Mouse (Mus musculus) right cerebral cortex, postnatal 10 days (tissue): Measurements from ENCODE around the gene Zfand2b.

Experiments
- DNase-seq, 2 experiments: peaks; one replicate each; pipeline ENCODE4 v3.0.0; 2021; ENCODE audit warnings: low spot score in 2 of 2

The Zfand2b gene

DNA sequence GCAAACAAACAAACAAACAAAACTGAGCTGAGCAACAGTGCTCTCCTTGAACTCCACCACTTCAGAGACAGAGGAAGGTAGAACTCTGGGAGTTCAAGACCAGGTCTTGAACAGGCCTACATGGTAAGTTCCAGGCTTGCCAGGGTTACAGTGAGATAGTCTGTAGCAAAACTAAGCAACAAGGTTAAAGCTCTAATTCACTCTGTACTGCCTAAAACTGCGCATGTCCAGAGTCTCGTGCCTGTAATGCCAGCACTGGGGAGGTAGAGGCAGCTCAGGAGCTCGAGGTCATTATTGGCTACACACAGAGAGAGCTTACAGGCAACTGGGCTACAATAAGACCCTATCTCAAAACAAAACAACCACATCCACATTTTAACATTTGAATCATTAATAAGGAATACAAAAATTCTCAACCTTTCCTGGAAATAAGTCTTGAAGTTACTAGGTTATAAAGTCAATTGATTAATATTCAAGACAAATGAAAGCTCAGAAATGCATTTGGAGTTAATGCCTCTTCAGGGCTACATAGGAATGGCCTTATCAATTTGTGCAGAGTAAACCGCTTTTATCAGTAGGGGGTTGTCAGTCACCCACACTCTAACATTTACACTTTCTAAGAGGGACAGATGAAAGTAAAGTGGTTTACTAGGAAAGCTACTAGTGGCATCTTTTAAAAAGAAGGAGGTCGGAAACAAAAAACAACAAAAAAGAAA is 8.7 kb upstream of the Zfand2b start:
- no peak for DNase-seq

DNA sequence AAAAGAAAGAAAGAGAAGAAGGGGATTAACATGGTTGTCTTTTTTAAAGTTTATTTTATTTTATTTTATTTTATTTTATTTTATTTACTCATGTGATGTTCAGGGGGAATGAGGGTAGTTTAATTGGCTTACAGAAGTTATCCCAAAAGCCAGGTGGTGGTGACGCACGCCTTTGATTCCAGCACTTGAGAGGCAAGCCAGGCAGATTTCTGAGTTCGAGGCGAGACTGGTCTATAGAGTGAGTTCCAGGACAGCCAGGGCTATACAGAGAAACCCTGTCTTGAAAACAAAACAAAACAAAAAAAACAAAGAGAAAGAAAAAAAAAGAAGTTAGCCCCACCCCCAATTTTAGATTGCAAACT is 8.2 kb upstream of the Zfand2b start:
- DNase-seq, result no peak

DNA sequence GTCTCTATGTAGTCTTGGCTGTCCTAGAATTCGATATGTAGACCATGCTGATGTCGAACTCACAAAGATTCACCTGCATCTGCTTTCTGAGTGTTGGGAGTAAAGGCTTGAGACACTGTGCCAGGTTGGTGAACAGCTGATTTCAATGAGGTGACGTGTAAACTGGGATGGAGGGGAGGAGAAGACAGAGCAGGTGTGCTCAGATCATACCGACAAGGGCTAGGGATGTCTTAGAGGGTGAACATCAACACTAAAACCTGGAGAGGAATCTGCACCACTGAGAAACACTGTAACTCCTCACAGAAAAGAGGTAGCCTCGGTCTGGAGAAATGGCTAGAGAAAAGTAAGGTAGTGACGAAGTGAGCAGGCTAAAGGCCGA is 364 bp upstream of the Zfand2b start:
- peak in 1 of 2 experiments; percentile 27 for DNase-seq

DNA sequence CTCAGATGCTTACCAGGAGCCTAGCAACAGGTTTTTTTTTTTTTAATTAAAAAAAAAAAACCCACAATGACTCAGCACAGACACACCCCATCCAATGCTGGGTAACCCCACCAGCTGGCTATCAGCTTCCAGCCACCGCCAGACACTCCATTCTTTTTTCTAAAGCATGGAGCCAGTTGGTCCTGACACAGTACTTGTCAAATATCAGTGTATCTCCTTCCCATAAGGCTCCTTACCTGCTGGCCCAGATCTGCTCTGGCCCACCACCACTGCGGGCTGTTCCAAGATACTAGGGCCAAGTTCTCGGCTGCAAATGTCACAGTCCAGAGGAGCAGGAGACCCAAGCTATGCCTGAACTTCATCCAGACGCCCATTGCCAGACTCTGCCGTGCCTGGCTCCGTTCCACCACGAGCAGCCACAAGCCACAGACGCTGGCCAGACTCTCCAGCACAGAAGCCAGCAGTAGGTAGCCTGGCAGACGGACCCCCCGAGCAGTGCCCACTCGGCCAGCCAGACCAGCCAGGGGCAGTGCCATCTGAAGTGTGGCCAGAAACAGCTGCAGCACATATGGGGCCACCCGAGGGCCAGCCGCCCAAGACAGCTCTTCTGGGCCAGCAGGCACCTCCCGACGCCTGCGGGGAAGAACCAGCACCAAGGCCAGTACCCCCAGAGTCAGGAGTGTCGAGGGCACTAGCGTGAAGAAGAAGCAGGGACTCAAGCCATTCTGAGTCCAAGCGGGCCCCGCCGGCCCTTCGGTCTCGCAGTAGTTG is 11.1 kb downstream of the Zfand2b start:
- DNase-seq, result peak; percentile 80 to 83

DNA sequence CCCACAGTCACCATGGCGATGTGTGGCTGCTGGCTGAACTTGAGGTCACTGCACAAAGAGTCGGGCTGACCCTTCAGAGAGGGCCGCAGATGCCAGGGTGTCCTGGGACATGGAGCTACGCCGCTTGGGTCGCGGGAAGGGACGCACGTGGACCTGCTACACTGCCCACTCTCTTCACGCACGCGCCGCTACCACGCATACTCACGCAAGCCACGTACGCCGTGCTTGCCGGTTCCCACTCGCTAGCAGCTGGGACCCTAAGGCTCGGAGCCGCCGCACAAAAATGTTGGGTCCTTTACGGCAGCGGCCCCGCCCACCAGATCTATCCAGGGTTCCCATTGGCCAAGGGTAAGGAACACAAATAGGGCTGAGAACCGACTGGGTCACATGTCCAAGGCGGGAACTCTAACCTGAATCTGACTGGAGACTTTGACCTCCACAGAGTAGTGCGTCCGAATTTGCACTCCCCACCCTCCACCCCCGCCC is 11.7 kb downstream of the Zfand2b start, which contains the start of gene Abcb6:
Gene Abcb6, minus strand, starts transcription at position 288 of the 486 bp plus-strand sequence.
- peak; percentile 96 to 98 for DNase-seq

DNA sequence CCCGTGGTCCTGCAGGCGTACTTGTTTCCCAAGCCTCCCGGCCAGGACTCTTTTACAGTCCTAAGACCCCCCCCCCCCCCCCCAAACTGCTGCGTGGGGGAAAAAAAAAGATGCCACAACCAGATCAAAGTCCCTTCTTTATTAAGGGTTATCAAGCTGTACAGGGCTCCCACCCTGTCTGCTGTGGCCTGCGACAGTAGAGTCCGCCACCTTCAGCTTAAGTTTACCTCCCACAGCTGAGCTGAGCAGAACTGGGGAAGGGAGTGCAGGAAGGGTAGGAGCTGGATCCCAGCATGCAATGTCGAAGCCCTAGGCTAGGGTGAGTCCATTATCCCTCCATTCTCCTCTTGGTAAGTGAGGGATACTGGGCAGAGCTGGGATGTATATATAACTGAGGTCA is 12.3 kb downstream of the Zfand2b start:
- DNase-seq, result no peak

DNA sequence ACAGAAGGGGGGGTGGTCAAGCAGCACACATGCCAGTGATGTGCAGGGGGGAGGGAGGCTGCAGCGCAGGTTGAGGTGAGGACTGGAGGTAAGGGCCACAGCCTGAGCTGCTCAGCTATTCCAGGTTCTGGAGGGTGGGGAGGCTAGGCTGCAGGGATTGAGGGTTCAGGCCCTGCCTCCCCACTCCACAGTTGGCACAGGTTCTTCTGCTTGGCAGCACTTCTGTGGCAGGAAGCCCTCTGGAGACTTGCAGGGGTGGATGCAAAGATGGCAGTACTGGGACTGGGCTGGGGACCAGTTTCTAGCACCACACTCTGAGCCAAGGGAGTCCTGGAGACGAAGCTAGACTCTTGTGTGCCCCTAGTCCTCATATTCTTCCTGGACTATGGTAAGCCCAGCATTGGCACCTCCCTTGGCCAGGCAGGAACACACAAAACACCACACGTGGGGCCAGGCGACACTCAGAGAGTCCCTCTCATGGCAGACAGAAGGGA is 13.0 kb downstream of the Zfand2b start:
- no peak for DNase-seq

DNA sequence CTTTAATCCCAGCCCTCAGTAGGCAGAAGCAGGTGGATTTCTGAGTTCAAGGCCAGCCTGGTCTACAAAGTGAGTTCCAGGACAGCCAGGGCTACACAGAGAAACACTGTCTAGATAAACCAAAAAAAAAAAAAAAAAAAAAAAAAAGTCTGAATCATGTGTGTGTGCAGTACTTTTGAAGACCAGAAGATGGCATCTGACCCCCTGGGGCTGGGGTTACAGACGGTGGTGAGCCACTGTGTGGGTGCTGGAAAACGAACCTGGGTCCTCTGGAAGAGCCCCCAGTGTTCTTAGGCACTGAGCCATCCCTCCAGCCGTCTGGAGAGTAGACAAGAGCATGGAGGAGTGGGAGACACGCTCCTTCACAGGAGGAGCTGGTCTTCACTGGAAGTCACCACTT is 13.7 kb downstream of the Zfand2b start:
- DNase-seq, result no peak

DNA sequence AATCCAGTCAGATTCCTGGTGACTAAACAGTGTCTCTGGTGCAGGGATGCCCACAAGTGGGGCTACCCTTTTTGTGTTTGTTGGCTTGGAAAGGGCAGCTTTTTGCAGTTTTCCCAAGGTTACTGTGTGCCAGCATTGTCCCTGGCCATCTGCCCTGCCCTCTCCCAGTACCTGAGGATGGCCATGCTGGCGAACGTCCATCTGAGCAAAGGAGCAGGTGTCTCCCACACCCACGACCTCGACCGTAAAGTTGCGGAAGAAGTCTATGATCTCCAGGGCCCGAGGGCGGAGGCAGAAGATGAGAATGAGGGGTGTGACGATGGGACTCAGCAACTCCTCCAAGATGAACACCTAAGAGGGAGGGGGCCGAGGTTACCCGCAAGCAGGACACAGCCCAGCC is 17.0 kb downstream of the Zfand2b start:
- DNase-seq, result no peak

DNA sequence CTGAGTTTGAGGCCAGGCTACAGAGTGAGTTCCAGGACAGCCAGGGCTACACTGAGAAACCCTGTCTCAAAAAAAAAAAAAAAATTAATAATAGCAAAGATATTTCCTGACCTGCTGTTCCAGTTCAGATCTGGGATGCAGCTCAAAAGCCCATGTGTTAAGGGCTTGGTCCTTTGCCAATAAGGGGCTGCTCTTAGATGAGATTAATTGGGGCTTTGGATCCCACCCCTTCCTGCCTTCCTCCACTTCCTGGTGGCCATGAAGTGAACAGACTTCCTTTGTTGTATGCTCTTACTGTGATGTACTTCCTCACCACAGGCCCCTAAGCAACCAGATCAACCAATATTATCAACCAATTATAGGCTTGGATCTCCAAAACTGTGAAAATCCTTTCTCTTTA is 18.7 kb downstream of the Zfand2b start:
- DNase-seq, result no peak

DNA sequence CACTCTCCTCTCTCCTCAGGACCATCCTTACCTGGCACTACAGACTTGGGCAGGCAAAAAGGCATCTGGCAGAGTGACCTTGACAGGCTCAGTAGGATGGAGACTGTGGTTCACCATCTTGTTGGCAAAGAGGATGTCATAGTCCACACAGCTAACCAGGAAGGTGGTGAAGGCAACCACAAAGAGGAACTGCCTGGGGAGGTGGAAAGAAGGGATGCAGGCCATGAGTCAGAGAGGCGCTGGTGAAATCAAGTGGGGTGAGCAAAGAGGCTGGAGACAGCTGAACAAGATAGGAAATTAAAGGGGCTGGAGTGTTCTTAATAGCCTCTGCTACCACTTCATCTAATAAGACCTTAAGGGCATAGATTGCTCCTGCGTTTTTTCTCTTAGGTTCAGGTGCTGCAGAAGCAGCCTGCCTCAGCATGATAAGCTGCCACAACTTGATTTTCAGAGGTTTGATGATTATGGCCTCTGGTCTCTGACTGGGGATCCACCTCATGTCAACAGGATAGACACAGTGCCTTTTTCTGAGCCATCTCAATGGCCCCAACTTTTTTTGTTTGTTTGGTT is 19.6 kb downstream of the Zfand2b start:
- DNase-seq, result no peak

DNA sequence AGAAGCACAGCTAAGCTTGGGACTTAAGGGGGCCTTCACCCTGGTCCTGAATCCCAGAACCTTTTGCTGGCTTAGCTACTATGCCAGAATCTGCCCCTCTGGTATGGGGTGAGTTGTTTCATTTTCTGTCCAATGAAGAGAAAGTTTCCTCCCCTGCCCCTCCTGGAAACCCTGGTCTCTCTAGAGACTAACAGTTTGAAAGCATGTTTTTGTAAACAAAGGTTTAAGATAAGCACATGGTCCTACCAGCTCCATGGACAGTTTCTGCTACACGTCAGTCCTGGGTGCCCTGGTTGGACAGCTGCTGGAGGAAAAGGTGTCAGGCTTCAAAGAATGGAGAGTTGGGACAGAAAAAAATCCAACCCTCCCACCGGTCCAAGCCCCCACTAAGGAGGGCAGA is 22.1 kb downstream of the Zfand2b start:
- DNase-seq, result no peak

DNA sequence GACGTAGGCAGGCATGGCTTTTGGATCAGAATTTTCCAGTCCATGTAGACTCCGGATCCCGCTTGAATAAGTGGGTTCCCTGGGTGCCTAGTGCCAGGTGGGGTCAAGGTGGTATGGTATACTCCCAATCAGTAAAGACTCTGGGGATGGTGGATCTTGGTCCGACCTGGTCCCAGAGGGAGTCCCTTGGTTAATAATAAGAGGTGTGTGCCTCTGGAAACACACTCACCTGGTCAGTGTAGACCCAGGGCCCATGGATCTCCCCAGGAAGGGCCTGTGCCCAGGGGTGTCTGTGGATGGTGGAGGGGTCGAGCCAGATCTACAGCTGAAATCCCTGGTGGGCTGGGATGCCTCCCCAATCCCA is 22.8 kb downstream of the Zfand2b start:
- DNase-seq, result no peak

DNA sequence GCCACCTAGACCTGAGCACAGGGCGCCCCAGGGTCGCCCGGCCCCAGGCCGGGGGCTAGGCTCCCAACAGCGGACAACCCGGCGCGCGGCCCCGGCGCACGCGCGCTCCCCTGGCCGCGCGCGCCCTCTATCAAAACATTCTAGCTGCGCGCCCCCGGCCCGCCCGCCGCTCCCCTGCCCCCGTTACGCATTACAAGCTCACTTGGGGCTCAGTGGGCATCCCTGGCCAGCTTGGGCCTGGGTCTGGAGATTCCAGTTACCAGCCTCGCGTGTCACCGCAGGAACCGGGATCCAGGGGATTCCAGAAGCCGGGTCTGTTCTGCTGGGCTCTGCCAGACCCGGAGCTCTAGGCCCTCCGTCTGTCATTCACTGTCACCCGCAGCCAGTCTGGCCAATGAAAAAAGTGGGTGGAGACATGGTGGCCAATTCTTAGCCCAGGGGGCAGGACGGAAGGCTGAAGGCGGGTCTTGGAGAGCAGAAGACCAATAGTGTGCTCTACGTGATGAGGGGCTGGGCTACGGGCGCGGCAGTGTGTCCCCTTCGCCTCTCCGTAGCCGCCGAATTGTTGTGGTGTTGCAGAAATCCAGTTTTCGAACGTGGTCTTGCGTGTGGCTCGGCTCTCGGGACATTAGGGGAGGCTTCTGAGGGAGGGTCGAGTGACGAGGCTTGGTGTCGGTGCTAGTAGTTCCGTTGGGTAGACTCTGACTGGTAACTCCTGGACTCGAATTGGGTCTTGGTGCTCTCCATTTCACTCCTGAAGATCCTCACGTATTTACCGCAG is 23.4 kb downstream of the Zfand2b start, which contains the start of the genes Ankzf1 and Atg9a:
Gene Ankzf1, plus strand, starts transcription at position 530 of the 781 bp plus-strand sequence.
Gene Atg9a, minus strand, starts transcription at position 575 of the 781 bp plus-strand sequence.
- peak; percentile 97 to 99 for DNase-seq

DNA sequence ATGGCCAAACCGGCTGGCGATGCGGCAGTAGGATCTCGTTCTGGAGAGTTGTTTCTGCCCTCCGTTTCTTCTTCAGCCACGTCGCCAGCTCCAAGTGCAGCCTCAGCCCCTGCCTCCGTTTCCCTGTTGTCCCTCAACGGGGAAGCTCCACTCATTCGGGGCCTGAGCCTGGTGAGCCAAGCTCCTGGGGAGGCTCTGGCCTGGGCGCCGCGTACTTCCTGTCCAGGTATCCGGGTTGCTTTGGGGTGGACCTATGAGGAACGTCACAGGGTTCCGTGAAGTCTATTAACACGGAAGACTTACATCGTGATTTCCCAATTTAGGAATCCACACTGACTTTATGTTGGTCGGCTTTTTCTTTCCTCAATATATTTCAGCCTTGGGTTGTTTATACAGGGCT is 24.0 kb downstream of the Zfand2b start:
- DNase-seq, result no peak

DNA sequence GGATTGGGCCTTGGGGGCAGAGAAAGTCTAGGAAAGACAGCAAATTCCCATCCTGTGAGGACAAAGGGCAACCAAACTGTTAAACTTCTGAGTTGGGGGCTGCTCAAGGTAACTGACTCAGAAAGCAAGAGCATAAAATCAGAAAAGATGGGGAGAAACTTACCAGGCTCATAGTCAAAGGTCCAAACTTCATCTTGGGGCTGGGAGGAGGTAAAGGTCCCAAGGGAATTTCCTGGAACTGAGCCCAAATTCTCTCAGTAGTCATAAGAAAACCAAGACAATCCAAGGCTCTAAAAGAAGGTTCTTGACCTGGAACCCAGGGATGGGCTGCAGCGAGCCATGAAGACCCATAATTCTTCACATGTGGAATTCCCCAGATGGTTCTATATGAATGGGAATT is 32.8 kb downstream of the Zfand2b start:
- DNase-seq, result no peak

DNA sequence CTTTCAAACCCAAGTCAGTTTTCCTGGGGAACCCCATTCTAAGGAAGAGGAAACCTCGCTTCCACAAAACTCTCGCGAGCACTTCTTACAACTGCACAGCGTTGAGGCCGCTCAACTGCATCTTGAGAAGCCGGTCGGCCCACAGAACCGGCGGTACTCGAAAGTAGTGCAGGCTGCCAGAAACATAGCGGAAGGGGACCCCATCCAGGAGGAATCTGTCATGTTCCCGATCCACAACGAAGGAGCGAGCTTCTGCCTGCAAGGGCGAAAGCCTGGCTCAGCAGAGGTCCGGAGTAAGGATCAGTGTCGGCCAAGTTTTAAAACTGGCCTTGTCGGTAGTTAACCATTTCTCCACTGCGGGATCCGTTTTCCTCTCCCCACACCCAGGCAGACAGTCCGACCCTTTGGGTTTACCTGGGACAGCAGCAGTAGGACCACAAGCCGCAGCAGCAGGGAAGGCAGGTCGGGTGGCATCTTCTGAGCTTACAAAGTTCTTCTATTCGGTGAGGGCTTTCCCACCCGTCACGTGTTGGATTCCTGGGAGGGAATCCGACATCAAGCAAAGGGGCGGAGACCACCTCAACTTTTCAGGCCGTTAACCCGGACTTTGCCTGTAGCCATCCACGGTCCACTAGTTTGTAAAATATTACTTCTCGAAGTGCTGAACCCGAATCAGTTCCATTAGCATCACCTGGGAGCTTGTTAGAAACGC is 40.7 kb downstream of the Zfand2b start:
- peak in 1 of 2 experiments; percentile 52 for DNase-seq

DNA sequence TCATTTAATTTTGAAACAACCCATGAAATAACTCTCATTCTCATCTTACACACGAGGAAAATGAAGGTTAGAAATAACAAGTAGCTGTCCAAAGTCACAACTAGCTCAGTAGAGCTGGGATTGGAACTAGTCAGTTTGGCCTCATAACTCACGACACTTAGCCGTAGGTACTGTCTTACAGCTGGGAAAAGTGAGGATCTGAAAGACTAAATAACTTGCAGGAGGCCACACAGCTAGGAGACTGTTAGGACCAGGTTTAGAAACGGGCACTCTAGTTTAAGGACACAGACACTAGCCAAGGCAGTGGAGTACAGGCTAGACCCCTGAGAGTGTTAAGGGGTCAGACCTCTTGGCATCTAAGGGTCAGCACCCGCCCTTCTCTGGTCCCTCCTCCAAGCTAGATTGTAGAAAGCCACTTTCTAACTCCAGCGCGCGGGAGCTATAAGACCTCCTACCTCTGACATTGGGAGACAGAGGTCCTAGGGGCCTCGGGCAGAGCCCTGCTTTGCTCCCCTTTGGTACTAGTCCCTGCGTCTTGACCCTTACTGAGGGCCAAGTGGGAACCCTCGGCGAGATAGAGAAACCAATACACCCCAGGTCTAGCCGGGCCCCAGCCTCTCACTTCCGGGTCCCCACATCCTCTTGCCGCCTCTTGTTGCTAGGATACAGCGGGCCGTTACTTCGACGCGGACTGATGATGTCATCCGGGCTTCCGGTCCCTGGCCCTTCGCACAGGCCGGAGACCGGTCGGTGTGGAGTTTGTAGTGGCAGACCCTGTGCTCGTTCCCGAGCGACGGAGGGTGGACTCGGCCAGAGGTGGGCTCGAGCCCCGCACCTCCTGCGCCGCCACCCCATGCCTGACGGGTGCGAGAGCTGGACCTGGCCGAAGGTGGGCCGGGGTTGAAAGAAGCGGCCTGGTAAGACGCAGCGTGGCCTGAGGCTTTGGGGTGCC is 42.0 kb downstream of the Zfand2b start, which contains the start of the genes Glb1l and Stk16:
Gene Glb1l, minus strand, starts transcription at position 678 of the 952 bp plus-strand sequence.
Gene Stk16, plus strand, starts transcription at position 703 of the 952 bp plus-strand sequence.
- DNase-seq, result peak; percentile 98

DNA sequence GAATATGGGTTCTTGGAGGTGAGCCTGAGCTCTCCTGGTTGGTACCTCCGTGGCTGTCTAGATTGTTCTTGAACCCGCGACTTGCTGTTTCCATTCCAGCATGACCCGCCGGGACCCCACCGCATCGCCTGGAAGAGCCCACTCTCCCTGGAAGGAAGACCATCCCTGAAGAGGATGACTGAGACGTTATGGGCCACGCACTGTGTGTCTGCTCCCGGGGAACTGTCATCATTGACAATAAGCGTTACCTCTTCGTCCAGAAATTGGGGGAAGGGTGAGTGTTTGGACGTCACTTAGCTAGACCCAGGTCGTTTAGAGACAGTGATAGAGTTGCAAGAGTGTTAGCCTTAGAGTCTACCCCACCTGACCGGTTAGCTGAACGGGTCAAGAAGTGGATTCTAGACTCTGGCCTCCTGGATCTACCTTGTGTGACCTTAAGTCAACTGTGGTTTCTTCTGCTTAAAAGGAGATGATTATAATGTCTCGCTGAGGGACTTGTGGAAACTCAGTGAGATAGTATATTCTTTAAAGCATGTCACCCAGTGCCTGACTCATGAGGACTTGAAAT is 42.8 kb downstream of the Zfand2b start:
- no peak for DNase-seq
